Mouse (Mus musculus): ENCODE results near the gene Kcnt2.

Kcnt2 gene

DNA sequence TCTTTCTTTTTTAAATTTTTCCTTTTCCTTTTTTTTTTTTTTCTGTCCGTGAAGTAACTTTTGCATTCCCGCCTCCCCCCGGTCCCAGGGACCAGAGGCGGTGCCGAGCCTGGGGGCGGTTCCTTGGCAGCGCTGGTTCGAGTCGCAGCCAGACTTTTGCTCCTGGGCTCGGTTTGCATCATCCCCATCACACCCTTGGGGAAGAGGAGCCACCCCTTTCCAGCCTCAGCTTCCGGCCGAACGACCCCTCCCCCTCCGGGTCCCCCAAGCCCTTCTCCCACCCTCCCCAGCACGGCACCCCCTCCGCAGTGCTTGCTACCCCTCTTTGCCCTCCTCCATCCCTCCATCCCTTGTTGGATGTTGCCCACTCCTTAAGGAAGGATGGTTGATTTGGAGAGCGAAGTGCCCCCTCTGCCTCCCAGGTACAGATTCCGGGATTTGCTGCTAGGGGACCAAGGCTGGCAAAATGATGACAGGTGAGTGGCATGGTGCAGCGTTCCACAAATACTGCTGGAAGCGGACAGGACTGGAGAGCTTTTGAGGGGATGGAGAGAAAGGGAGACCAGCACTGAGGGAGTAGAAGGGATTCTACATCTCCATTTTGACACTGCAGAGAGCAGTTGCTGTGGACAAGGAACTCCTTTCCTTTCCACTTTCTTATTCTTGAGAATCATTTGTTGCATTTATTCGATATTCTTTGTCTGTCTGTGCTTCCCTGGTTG is at the start of gene Kcnt2:
Gene Kcnt2, plus strand, starts transcription at position 283 of the 722 bp plus-strand sequence.
- in situ Hi-C loops (cut with MboI; ENCODE audit: low pct_unique_long_range_greater_than_20kb in 1 of 2, low sequenced_read_pairs in 2 of 2, unreplicated experiment in 1 of 2), result no loop called here

GRCm38 (mm10) chr1:140205329-140205728 is 40.6 kb upstream of the Kcnt2 start:
- in situ Hi-C loops (cut with MboI; ENCODE audit: low pct_unique_long_range_greater_than_20kb in 1 of 2, low sequenced_read_pairs in 2 of 2, unreplicated experiment in 1 of 2), result no loop called here

- in situ Hi-C loops (cut with MboI; ENCODE audit: low pct_unique_long_range_greater_than_20kb in 1 of 2, low sequenced_read_pairs in 2 of 2, unreplicated experiment in 1 of 2), result no loop called here
Observed at GRCm38 (mm10) chr1:140225221-140225620, 20.7 kb upstream of the Kcnt2 start.

- in situ Hi-C loops (cut with MboI; ENCODE audit: low pct_unique_long_range_greater_than_20kb in 1 of 2, low sequenced_read_pairs in 2 of 2, unreplicated experiment in 1 of 2), result no loop called here
Observed at GRCm38 (mm10) chr1:140226673-140227072, 19.3 kb upstream of the Kcnt2 start.

DNA sequence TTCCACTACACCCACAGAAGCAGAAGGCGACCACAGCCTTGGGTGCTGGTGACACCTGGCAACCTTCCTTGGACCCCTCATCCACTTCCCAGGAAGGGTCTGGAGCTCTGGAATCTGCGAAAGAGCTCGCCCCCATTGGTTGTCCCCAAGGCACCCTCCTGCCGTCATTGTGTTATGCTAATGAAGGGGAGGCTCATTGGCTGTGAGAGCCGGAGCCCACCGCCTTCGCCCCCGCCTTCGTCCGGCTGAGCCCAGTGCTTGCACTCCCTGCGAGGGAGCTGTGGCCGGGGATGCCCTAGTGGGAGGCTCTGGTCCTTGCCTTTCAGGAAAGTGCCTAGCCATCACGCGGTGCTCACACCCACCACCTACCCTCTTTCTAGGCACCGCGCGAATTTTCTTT is 493 bp upstream of the Kcnt2 start:
- in situ Hi-C loops (cut with MboI; ENCODE audit: low pct_unique_long_range_greater_than_20kb in 1 of 2, low sequenced_read_pairs in 2 of 2, unreplicated experiment in 1 of 2), result no loop called here

GRCm38 (mm10) chr1:140264696-140265095 is 18.7 kb downstream of the Kcnt2 start:
- in situ Hi-C loops (cut with MboI; ENCODE audit: low pct_unique_long_range_greater_than_20kb in 1 of 2, low sequenced_read_pairs in 2 of 2, unreplicated experiment in 1 of 2), result no loop called here

GRCm38 (mm10) chr1:140266047-140266446 is 20.1 kb downstream of the Kcnt2 start:
- in situ Hi-C loops (cut with MboI; ENCODE audit: low pct_unique_long_range_greater_than_20kb in 1 of 2, low sequenced_read_pairs in 2 of 2, unreplicated experiment in 1 of 2), result no loop called here

DNA sequence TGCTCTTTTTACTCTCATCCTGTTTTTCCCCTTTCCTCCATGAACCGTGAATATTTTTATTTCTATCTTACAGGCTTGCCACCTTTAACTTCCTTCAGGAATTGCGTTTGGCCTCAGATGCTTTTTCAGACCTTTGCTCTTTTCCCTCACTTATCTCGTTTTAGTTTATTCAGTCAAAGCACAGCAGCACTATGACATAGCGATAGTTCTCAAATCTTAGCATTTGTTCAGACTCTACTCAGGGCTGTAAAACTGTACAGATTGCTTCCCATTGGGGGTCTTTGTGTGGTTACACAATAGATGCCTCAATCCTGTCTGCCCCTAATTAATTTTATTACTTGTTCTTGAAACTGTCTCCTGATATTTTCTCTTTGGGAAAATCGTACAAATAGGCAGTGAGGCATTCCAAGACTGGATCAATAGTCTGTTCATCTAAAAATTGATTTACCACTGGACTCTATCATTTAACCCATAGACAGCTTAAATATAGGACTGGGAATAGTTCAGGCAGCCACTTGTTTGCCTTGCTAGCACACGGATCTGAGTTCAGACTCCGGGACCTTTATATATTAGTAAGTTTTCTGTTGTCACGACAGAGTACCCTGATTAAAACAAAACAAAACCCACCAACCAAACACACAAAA is 20.8 kb downstream of the Kcnt2 start:
- in situ Hi-C loops (cut with MboI; ENCODE audit: low pct_unique_long_range_greater_than_20kb in 1 of 2, low sequenced_read_pairs in 2 of 2, unreplicated experiment in 1 of 2), result no loop called here

- in situ Hi-C loops (cut with MboI; ENCODE audit: low pct_unique_long_range_greater_than_20kb in 1 of 2, low sequenced_read_pairs in 2 of 2, unreplicated experiment in 1 of 2), result no loop called here
Observed at GRCm38 (mm10) chr1:140267288-140267687, 21.3 kb downstream of the Kcnt2 start.

- in situ Hi-C loops (cut with MboI; ENCODE audit: low pct_unique_long_range_greater_than_20kb in 1 of 2, low sequenced_read_pairs in 2 of 2, unreplicated experiment in 1 of 2), result no loop called here
Observed at GRCm38 (mm10) chr1:140273624-140274023, 27.7 kb downstream of the Kcnt2 start.

DNA sequence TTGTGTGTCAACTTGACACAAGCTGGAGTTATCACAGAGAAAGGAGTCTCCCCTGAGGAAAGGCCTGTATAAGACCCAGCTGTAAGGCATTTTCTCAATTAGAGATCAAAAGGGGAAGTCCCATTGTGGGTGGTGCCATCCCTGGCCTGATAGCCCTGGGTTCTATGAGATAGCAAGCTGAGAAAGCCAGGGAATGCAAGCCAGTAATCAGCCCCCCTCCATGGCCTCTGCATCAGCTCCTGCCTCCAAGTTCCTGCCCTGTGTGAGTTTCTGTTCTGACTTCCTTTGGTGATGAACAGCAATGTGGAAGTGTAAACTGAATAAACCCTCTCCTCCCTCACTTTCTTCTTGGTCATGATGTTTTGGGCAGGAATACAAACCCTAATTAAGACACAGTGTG is 29.9 kb downstream of the Kcnt2 start:
- in situ Hi-C loops (cut with MboI; ENCODE audit: low pct_unique_long_range_greater_than_20kb in 1 of 2, low sequenced_read_pairs in 2 of 2, unreplicated experiment in 1 of 2), result no loop called here

DNA sequence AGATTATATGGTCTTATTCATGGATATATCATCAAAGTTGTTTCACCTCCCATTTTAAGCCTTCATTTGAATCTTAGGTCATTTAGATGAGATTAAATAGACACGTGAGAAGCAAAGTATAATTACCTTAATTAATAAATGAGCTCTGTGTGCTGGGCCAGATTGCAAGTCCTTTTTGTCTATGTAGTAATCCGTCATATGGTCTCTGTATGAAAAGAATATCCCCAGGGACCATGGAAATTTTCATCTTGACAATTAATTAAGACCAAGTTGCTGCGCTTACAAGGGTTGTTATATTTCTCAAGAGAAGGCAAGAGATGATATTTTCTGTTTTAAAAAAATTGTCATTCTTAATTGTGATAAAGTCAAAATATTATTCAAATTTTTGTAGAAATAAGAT is 47.2 kb downstream of the Kcnt2 start:
- in situ Hi-C loops (cut with MboI; ENCODE audit: low pct_unique_long_range_greater_than_20kb in 1 of 2, low sequenced_read_pairs in 2 of 2, unreplicated experiment in 1 of 2), result no loop called here

DNA sequence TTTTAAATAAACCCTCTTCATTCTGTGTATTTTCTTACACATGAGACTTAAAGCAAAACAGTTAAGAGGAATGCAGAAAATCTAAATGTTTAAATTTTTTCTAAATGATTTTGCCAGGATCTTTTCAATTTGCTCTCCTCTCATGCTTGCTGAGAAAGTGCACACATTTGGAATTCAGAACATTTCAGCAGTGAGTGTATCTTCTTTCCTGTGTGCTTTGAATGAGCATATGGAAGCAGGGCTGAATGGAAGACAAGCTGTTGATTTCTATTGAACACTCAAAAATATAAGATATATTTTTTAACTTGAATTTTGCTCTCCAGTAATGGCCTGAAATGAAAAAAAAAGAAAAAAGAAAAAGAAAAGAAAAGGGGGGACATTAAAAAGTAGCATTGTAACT is 49.5 kb downstream of the Kcnt2 start:
- in situ Hi-C loops (cut with MboI; ENCODE audit: low pct_unique_long_range_greater_than_20kb in 1 of 2, low sequenced_read_pairs in 2 of 2, unreplicated experiment in 1 of 2), result no loop called here

DNA sequence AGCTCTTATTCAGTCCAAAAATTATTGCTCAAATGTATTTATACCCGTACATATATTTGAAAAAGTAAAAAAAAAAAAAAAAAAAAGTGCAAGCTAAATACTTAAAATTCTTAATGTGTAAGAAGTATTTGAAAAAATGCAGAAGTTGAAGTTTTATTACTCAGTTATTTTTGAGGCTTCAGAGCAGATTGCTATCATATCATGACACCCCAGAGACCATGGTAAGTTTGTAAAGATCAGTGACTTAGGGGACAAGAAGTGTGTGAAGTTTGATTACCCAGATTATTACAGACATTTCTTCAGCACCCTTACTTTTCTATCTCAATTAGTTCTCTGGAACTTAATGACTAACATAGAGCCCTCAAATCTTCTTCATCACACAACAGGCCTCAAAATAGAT is 58.3 kb downstream of the Kcnt2 start:
- in situ Hi-C loops (cut with MboI; ENCODE audit: low pct_unique_long_range_greater_than_20kb in 1 of 2, low sequenced_read_pairs in 2 of 2, unreplicated experiment in 1 of 2), result no loop called here

GRCm38 (mm10) chr1:140305344-140305743 is 59.4 kb downstream of the Kcnt2 start:
- in situ Hi-C loops (cut with MboI; ENCODE audit: low pct_unique_long_range_greater_than_20kb in 1 of 2, low sequenced_read_pairs in 2 of 2, unreplicated experiment in 1 of 2), result no loop called here

- in situ Hi-C loops (cut with MboI; ENCODE audit: low pct_unique_long_range_greater_than_20kb in 1 of 2, low sequenced_read_pairs in 2 of 2, unreplicated experiment in 1 of 2), result no loop called here
Observed at GRCm38 (mm10) chr1:140306339-140306738, 60.4 kb downstream of the Kcnt2 start.

GRCm38 (mm10) chr1:140310739-140311138 is 64.8 kb downstream of the Kcnt2 start:
- in situ Hi-C loops (cut with MboI; ENCODE audit: low pct_unique_long_range_greater_than_20kb in 1 of 2, low sequenced_read_pairs in 2 of 2, unreplicated experiment in 1 of 2), result no loop called here

- in situ Hi-C loops (cut with MboI; ENCODE audit: low pct_unique_long_range_greater_than_20kb in 1 of 2, low sequenced_read_pairs in 2 of 2, unreplicated experiment in 1 of 2), result no loop called here
Observed at GRCm38 (mm10) chr1:140325088-140325487, 79.1 kb downstream of the Kcnt2 start.

GRCm38 (mm10) chr1:140326709-140327108 is 80.8 kb downstream of the Kcnt2 start:
- in situ Hi-C loops (cut with MboI; ENCODE audit: low pct_unique_long_range_greater_than_20kb in 1 of 2, low sequenced_read_pairs in 2 of 2, unreplicated experiment in 1 of 2), result no loop called here

DNA sequence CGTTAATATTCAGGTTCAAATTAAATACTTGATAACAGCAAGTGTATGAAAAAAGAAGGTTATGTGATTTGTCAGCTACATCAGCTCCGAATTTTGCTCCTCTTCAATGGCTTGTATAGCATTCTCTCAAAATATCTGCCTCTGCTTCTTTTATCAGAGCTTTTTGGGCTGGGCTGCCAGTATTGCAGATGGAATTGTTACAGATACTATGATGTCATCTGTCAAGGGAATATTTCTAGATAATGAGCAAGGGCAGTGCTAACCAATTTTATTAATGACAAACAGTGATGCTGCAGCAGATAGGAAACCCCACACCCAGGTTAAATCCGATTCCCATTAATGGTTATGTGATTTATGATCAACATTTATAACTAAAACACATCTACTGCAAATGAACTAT is 87.7 kb downstream of the Kcnt2 start:
- in situ Hi-C loops (cut with MboI; ENCODE audit: low pct_unique_long_range_greater_than_20kb in 1 of 2, low sequenced_read_pairs in 2 of 2, unreplicated experiment in 1 of 2), result no loop called here
